In genomic region chr12:55466088-55466701, GRCm38 (mm10) we compare ENCODE assay signal across 9 mouse cellular contexts. TPM values are rescaled to one million over a fixed set of nuclear protein-coding genes. Genes with fewer than 3 reads are reported as not detected.
DNase-seq lines count a peak whose midpoint lies in the region; ATAC-seq lines count a peak whose summit lies in the region.
"Had no signal": no experiment of that assay in that cellular context is flagged by ENCODE, and none has a peak within 500 bp of the region (broad histone marks: within the 10 kb centered on the region; RNA-seq: fewer than 3 reads in every experiment).

No protein-coding gene starts in this region.

- peaks cover 5% of the 10 kb centered on the region; the same call in 1 of the 2 replicates for H3K27me3 ChIP-seq in embryonic facial prominence, embryonic 13.5 days
- H3K27me3 ChIP-seq: neural tube, embryonic 12.5 days had no signal

- no peak for ATAC-seq in embryonic facial prominence, embryonic 13.5 days (ENCODE audit: insufficient number of reproducible peaks, insufficient read depth, low FRiP score, low TSS enrichment, low read depth)
- ATAC-seq in megakaryocyte-erythroid progenitor cell, adult 5-6 weeks (replicated peaks; ENCODE audit: low FRiP score, low TSS enrichment, poor library complexity, severe bottlenecking), result no peak

- DNase-seq in gastrocnemius, postnatal 14 days, result peak; percentile 44
- no peak for DNase-seq in gastrocnemius, postnatal 10 days
- DNase-seq in right cerebral cortex, postnatal 4 days, result peak; percentile 11
- DNase-seq in right cerebral cortex, postnatal 10 days (ENCODE audit: low spot score in 2 of 2), result no peak
- DNase-seq in lung, postnatal 10 days, result peak; percentile 67
- no peak for DNase-seq in testis, postnatal 10 days (ENCODE audit: low spot score)

- H3K9me3 ChIP-seq in embryonic facial prominence, embryonic 13.5 days, result no peaks in the 10 kb centered on the region
- H3K9me3 ChIP-seq: neural tube, embryonic 12.5 days had no signal

- H3K9ac ChIP-seq in embryonic facial prominence, embryonic 13.5 days, result no peak overlapping the region
- H3K9ac ChIP-seq: neural tube, embryonic 12.5 days had no signal

- WGBS in embryonic facial prominence, embryonic 13.5 days, result 64% methylated on average over 7 of the region's 7 CpGs

- intact Hi-C loops in gastrocnemius, postnatal 14 days (cut with DNase I; ENCODE audit: low total_unique reads), result no loop called here

- peaks cover 68% of the 10 kb centered on the region for H3K4me1 ChIP-seq in embryonic facial prominence, embryonic 13.5 days

- H3K27ac ChIP-seq in embryonic facial prominence, embryonic 13.5 days, result peak overlapping the region; percentile 44; the same call in 1 of the 2 replicates
- H3K27ac ChIP-seq: neural tube, embryonic 12.5 days had no signal

- H3K36me3 ChIP-seq in embryonic facial prominence, embryonic 13.5 days, result no peaks in the 10 kb centered on the region
- H3K36me3 ChIP-seq: neural tube, embryonic 12.5 days had no signal

- no peak overlapping the region for H3K4me2 ChIP-seq in embryonic facial prominence, embryonic 13.5 days
- H3K4me2 ChIP-seq: neural tube, embryonic 12.5 days had no signal

- no peak overlapping the region for H3K4me3 ChIP-seq in embryonic facial prominence, embryonic 13.5 days
- H3K4me3 ChIP-seq: neural tube, embryonic 12.5 days had no signal

RNA-seq across cellular contexts. Expression of gene Nfkbia, which starts 26.3 kb away (rescaled TPM):
- 10 to 100 TPM; 22.8 to 38.3 TPM for total RNA-seq in gastrocnemius, postnatal 14 days (2021)
- 10 to 100 TPM; 24.8 to 38.1 TPM for total RNA-seq in gastrocnemius, postnatal 10 days (2021)
- 117 and 126 TPM in 2 replicates for polyA plus RNA-seq in embryonic facial prominence, embryonic 13.5 days (2015; fragmentation: Nextera tagmentation; extraction: Ambion mirVana)
- 13.8 and 29.4 TPM in 2 replicates for total RNA-seq in megakaryocyte-erythroid progenitor cell, adult 5-6 weeks (2014; fragmentation: Nextera tagmentation)
- 71.6 and 81.5 TPM in 2 replicates for total RNA-seq in megakaryocyte-erythroid progenitor cell, adult 5-6 weeks (2017)

Comparison
In these comparisons a context has a peak if more than half of its experiments do, and no peak if none do; other contexts are left out.
1. DNase-seq: peak in gastrocnemius, postnatal 14 days (single experiment), right cerebral cortex, postnatal 4 days (single experiment) and lung, postnatal 10 days (single experiment); none in gastrocnemius, postnatal 10 days (single experiment), right cerebral cortex, postnatal 10 days (0 of 2) and testis, postnatal 10 days (single experiment).